Mouse (Mus musculus) CD4-positive helper T cell, adult 2 months (primary cell): ENCODE results near the gene Clec16a.

Experiments
- DNase-seq: peaks from one replicate; pipeline ENCODE4 v3.0.0-alpha.2; 2012; ENCODE audit warnings: low read depth, missing footprints, low spot score

Clec16a gene

GRCm38 (mm10) chr16:10785371-10786231, 240.5 kb downstream of the Clec16a start, which contains the start of gene Socs1:
Gene Socs1 (minus strand): TSS chr16:10785536.
- peak; percentile 99 for DNase-seq

GRCm38 (mm10) chr16:10786288-10786687, 241.1 kb downstream of the Clec16a start:
- peak; percentile 92 for DNase-seq

DNA sequence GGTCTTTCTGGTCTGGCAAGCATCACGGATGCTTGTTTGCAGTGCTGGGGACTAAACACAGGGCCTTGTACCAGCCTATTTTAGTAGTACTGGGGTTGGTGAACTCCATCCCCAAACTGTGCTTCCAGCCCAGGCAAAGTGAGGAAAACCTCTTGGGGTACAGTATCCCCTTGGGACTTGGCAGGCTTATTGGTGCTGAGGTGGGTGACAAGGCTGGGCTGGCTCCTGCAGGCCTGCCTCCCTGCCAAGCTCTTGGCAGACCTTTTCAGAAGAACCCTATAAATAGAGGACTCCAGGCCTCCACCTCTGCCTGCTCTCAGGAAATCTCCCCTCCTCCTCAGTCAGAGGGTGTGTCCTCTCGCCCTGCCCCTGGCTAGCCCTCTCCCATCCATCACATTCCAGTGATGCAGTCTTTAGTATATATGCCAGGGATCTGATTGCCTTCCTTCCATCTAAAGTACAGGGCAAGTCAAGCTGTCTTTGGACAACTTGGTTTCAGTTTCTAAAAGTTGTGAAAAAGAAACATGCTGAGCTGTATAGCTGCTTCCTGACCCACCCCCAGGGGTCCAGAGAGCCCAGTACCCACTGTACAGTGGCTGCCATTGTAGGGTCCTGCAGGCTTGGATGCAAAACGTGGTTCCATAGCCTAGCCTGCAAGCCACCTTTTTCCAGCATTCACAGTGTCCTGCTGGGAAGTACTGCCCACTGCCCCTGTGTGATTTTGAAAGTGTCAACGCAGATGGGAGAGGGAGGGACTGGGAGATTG, 241.8 kb downstream of the Clec16a start:
- peak; percentile 45 for DNase-seq

DNA sequence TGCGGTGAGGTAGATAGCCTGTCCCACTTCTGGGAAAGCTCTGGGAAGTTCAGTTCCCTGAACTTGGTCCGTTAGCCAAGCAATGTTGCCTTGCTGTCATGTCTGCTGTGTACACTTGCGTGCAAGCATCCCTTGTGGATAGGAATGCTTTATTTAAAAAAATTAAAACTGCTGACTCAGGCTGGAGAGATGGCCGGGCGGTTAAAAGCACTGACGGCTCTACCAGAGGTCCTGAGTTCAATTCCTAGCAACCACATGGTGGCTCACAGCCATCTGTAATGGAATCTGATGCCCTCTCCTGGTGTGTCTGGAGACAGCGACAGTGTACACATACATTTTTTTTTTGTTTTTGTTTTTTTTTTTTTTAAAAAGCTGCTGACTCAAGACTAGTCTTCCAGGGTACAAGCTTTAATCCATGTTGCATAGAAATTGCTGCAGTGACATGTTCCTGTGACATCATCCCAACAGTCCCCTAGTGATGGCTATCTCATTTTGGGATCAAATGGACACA, 242.5 kb downstream of the Clec16a start:
- DNase-seq = no peak

- DNase-seq = peak; percentile 63
These were observed 243.1 kb downstream of the Clec16a start, which contains the start of gene Tnp2 for GRCm38 (mm10) chr16:10788271-10788670. Gene Tnp2 (minus strand): TSS chr16:10788660.

- peak; percentile 55 for DNase-seq
These were observed 243.7 kb downstream of the Clec16a start for GRCm38 (mm10) chr16:10788866-10789265.

DNA sequence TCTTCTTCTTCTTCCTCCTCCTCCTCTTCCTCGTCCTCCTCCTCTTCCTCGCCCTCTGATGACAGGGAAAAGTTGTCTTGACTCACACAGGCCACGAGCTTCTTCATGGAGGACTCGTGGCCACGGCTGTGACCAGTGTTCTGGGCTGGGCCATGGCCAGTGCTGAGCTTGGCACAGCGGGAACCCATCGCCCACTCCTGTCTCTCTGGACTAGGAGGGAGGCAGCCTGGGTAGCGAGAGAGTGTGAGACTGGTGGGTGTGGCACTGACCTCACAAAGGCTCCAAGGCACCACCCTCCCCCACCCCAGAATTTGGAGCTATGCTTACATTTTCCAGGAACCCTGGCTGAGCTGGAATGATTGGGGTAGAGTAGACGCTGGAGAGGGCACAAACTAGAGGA, 245.6 kb downstream of the Clec16a start, which contains the start of gene Prm3:
Gene Prm3, minus strand, starts transcription at position 213 of the 400 bp plus-strand sequence.
- no peak for DNase-seq
